Mouse (Mus musculus): ENCODE data around the gene Trmo.

Gene Trmo

GRCm38 (mm10) chr4:46335846-46336245 lies 53.4 kb downstream of the Trmo start:
- no peak for DNase-seq

DNA sequence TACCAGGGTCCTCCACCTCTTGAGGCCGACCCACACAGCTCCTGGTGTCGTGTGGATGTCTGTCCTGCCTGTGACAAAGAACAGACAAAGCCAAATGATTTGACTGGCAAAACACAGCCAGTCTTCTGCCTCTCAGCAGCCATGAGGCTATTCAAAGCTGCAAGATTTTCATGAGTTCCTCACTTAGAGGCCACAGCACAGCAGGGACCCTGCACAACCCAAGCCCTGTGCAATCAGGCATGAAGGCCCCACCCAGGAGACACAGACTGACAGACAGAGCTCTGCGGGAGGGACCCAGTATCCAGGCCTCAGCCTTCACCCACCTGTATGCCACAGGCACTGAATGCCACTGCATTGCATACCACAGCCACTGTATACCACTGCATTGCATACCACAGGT lies 60.3 kb downstream of the Trmo start:
- DNase-seq: no peak
